Mouse (Mus musculus): ENCODE results near the gene Arhgap9.
"Not testable (repeated sequence)": the region's sequence is repeated elsewhere in the genome, so short reads cannot be mapped to it uniquely, and the experiment has no call there.

- not testable (repeated sequence) for TF ChIP-seq CTCF (IDR thresholded peaks at IDR 0.05; ENCODE audit: low read depth, low read length); GATA2 (IDR thresholded peaks at IDR 0.05; ENCODE audit: borderline replicate concordance, low read depth, low read length)
Measured at GRCm38 (mm10) chr10:127314950-127315349, 6.8 kb upstream of the Arhgap9 start.
